Comparison of ENCODE assay signal across 35 mouse cellular contexts in genomic region chr7:25381284-25381680, GRCm38 (mm10). TPM values are rescaled to one million over a fixed set of nuclear protein-coding genes. Genes with fewer than 3 reads are reported as not detected.
DNase-seq lines count a peak whose midpoint lies in the region; ATAC-seq and TF ChIP-seq lines count a peak whose summit lies in the region.
"Had no signal": no experiment of that assay in that cellular context is flagged by ENCODE, and none has a peak within 500 bp of the region (broad histone marks: within the 10 kb centered on the region; RNA-seq: fewer than 3 reads in every experiment).

No protein-coding gene starts in this region.

- no peak overlapping the region for H3K4me3 ChIP-seq in lung, embryonic 15.5 days
- no peak overlapping the region for H3K4me3 ChIP-seq in lung, adult 2 months (replicated peaks; ENCODE audit: extremely low read depth, low read depth, low read length)
- H3K4me3 ChIP-seq in limb, embryonic 15.5 days: no peak overlapping the region
- no peak overlapping the region for H3K4me3 ChIP-seq in hindbrain, embryonic 14.5 days (replicated peaks; ENCODE audit: low read length)
- H3K4me3 ChIP-seq: embryonic facial prominence, embryonic 12.5 days; forebrain, embryonic 10.5 days; layer of hippocampus, adult 2 months; left cerebral cortex, adult 2 months; megakaryocyte, embryonic 14.5 days; stomach, embryonic 15.5 days had no signal

- DNase-seq in heart, adult 11 months: peak; percentile 91
- no peak for DNase-seq in heart, postnatal 25 days (ENCODE audit: low spot score)
- no peak for DNase-seq in lung, adult 2 months
- no peak for DNase-seq in Patski (ENCODE audit: low read depth, low spot score)
- no peak for DNase-seq in hindbrain, embryonic 14.5 days (ENCODE audit: low spot score)
- DNase-seq: adrenal gland, postnatal 25 days; B cell, adult 2 months; cerebellum, adult 8-10 months; embryo, embryonic 11 days; forebrain, postnatal 0 days; gastrocnemius, postnatal 10 days; heart, postnatal 14 days; kidney, adult 11 months; kidney, postnatal 36 days; midbrain, embryonic 14.5 days; right cerebral cortex, postnatal 25 days had no signal

- no peak for ATAC-seq in lung, embryonic 15.5 days (ENCODE audit: borderline replicate concordance, extremely low read depth, low FRiP score, low TSS enrichment)
- peak; percentile 42 for ATAC-seq in Patski
- ATAC-seq in limb, embryonic 15.5 days (ENCODE audit: insufficient number of reproducible peaks, low FRiP score, low TSS enrichment, low read depth): 0 out of 2 replicates have a peak, but pooled peaks have one; percentile 5
- no peak for ATAC-seq in activated CD4-positive, CD25-positive, alpha-beta regulatory T cell, adult 4 months
- no peak for ATAC-seq in hindbrain, embryonic 14.5 days (ENCODE audit: low FRiP score)
- ATAC-seq: forebrain, postnatal 0 days had no signal

- no peaks in the 10 kb centered on the region for H3K27me3 ChIP-seq in lung, embryonic 15.5 days
- no peaks in the 10 kb centered on the region for H3K27me3 ChIP-seq in Patski
- H3K27me3 ChIP-seq in limb, embryonic 15.5 days: no peaks in the 10 kb centered on the region
- peaks cover 5% of the 10 kb centered on the region; the same call in 1 of the 2 replicates for H3K27me3 ChIP-seq in hindbrain, embryonic 14.5 days (ENCODE audit: control insufficient read depth, insufficient read depth, low read length)
- H3K27me3 ChIP-seq: stomach, embryonic 15.5 days had no signal

- intact Hi-C loops in heart, postnatal 25 days (cut with DNase I): loop anchor here (5.0 kb wide), 1 partner anchor 139 kb away; no protein-coding TSS in a partner anchor

- H3K36me3 ChIP-seq in lung, embryonic 15.5 days: peaks cover 18% of the 10 kb centered on the region
- peaks cover 41% of the 10 kb centered on the region for H3K36me3 ChIP-seq in limb, embryonic 15.5 days
- peaks cover 60% of the 10 kb centered on the region for H3K36me3 ChIP-seq in hindbrain, embryonic 14.5 days (replicated peaks; ENCODE audit: control insufficient read depth, insufficient read depth)

- POLR2A ChIA-PET in Patski (lab: Charles Lee): no interaction called here

- CTCF ChIA-PET in Patski (lab: Charles Lee): interaction anchor here (0.7 to 2.9 kb wide), 4 partner anchors 9 to 22 kb away, joined by 3 to 15 read pairs (median 3); no protein-coding TSS in a partner anchor

- TF ChIP-seq CTCF in lung, adult 2 months (IDR thresholded peaks at IDR 0.05; ENCODE audit: insufficient read depth, low read length): no peak
- no peak for TF ChIP-seq CTCF in Patski (IDR thresholded peaks at IDR 0.05)

- no peak for TF ChIP-seq POLR2A in lung, adult 2 months (IDR thresholded peaks at IDR 0.05; ENCODE audit: borderline replicate concordance, extremely low read depth, low read depth, low read length)

- no peak overlapping the region for H3K9ac ChIP-seq in lung, embryonic 15.5 days
- H3K9ac ChIP-seq in limb, embryonic 15.5 days: no peak overlapping the region
- H3K9ac ChIP-seq in hindbrain, embryonic 14.5 days: no peak overlapping the region
- H3K9ac ChIP-seq: embryonic facial prominence, embryonic 12.5 days; forebrain, postnatal 0 days; liver, embryonic 14.5 days; stomach, embryonic 15.5 days had no signal

- peaks cover 41% of the 10 kb centered on the region for H3K4me1 ChIP-seq in lung, embryonic 15.5 days
- H3K4me1 ChIP-seq in lung, adult 2 months (ENCODE audit: control insufficient read depth, insufficient read depth, low read length): peaks cover 12% of the 10 kb centered on the region
- peaks cover 33% of the 10 kb centered on the region for H3K4me1 ChIP-seq in limb, embryonic 15.5 days
- H3K4me1 ChIP-seq in hindbrain, embryonic 14.5 days (replicated peaks; ENCODE audit: control insufficient read depth, insufficient read depth, low read length): peaks cover 16% of the 10 kb centered on the region; the same call in 1 of the 2 replicates

- peak overlapping the region; percentile 9; the same call in 1 of the 2 replicates for H3K27ac ChIP-seq in lung, embryonic 15.5 days
- H3K27ac ChIP-seq in limb, embryonic 15.5 days: no peak overlapping the region
- no peak overlapping the region for H3K27ac ChIP-seq in hindbrain, embryonic 14.5 days
- H3K27ac ChIP-seq: embryonic facial prominence, embryonic 12.5 days; forebrain, embryonic 10.5 days; layer of hippocampus, adult 2 months; left cerebral cortex, adult 2 months; liver, embryonic 14.5 days; stomach, embryonic 15.5 days had no signal

- in situ Hi-C loops in Patski (cut with MboI; ENCODE audit: low pct_unique_long_range_greater_than_20kb): no loop called here

- WGBS in lung, embryonic 15.5 days: 25% methylated on average over 3 of the region's 3 CpGs
- WGBS in lung, adult 2 months: 67% methylated on average over 3 of the region's 3 CpGs
- WGBS in limb, embryonic 15.5 days: 36% methylated on average over 3 of the region's 3 CpGs
- WGBS in hindbrain, embryonic 14.5 days: 33% methylated on average over 3 of the region's 3 CpGs

- no peak overlapping the region for H3K4me2 ChIP-seq in lung, embryonic 15.5 days
- no peak overlapping the region for H3K4me2 ChIP-seq in limb, embryonic 15.5 days
- no peak overlapping the region for H3K4me2 ChIP-seq in hindbrain, embryonic 14.5 days (replicated peaks)
- H3K4me2 ChIP-seq: embryonic facial prominence, embryonic 12.5 days; stomach, embryonic 15.5 days had no signal

- H3K9me3 ChIP-seq in lung, embryonic 15.5 days: no peaks in the 10 kb centered on the region
- H3K9me3 ChIP-seq in limb, embryonic 15.5 days: no peaks in the 10 kb centered on the region
- no peaks in the 10 kb centered on the region for H3K9me3 ChIP-seq in hindbrain, embryonic 14.5 days (ENCODE audit: control insufficient read depth, low read length)
- H3K9me3 ChIP-seq: embryonic facial prominence, embryonic 12.5 days; forebrain, embryonic 10.5 days; megakaryocyte, embryonic 14.5 days; stomach, embryonic 15.5 days had no signal

RNA-seq across cellular contexts. Expression of gene Cnfn, which starts 11.8 kb away (rescaled TPM):
- not detected for total RNA-seq in heart, postnatal 25 days (2021)
- 0.52 and 0.57 TPM in 2 replicates for polyA plus RNA-seq in lung, embryonic 15.5 days (2015; fragmentation: Nextera tagmentation; extraction: Ambion mirVana)
- polyA plus RNA-seq in lung, adult 2 months (2012; rRNA removed): 0.53 and 1,347 TPM in 2 replicates
- not detected for polyA plus RNA-seq in Patski (2021)
- polyA plus RNA-seq in limb, embryonic 15.5 days (2015; fragmentation: Nextera tagmentation; extraction: Ambion mirVana): 649 and 693 TPM in 2 replicates
- polyA plus RNA-seq in activated CD4-positive, CD25-positive, alpha-beta regulatory T cell, adult 4 months (2017; shearing (Covaris generic)): not detected
- not detected in 2 replicates for polyA plus RNA-seq in hindbrain, embryonic 14.5 days (2014; fragmentation: Nextera tagmentation; extraction: Ambion mirVana)
- total RNA-seq: adrenal gland, postnatal 25 days; forebrain, postnatal 0 days; gastrocnemius, postnatal 10 days; heart, postnatal 14 days; layer of hippocampus, adult 2 months; layer of hippocampus, postnatal 14 days; left cerebral cortex, adult 2 months; left cerebral cortex, postnatal 25 days; neutrophil, adult 5-6 weeks had no signal
- polyA plus RNA-seq: forebrain, embryonic 10.5 days; forebrain, postnatal 0 days; gonadal fat pad, adult 2 months; heart, embryonic 14.5 days; hindbrain, embryonic 11.5 days; kidney, embryonic 14.5 days; liver, embryonic 14.5 days; midbrain, embryonic 14.5 days; neural tube, embryonic 11.5 days; urinary bladder, adult 2 months had no signal

RNA-seq across cellular contexts. Expression of gene Lipe, which starts 17.2 kb away (rescaled TPM):
- 10 to 100 TPM; 40.5 to 41.5 TPM for total RNA-seq in heart, postnatal 25 days (2021)
- 9.3 and 9.4 TPM in 2 replicates for polyA plus RNA-seq in lung, embryonic 15.5 days (2015; fragmentation: Nextera tagmentation; extraction: Ambion mirVana)
- polyA plus RNA-seq in lung, adult 2 months (2012; rRNA removed): 90.2 and 103 TPM in 2 replicates
- 13.2 TPM for polyA plus RNA-seq in Patski (2021)
- polyA plus RNA-seq in limb, embryonic 15.5 days (2015; fragmentation: Nextera tagmentation; extraction: Ambion mirVana): 9.2 and 11.8 TPM in 2 replicates
- 10 to 100 TPM in 1 of 2 experiments, 1 to 10 TPM in 1; 8.5 to 10.7 TPM for polyA plus RNA-seq in activated CD4-positive, CD25-positive, alpha-beta regulatory T cell, adult 4 months (2017; shearing (Covaris generic))
- polyA plus RNA-seq in hindbrain, embryonic 14.5 days (2014; fragmentation: Nextera tagmentation; extraction: Ambion mirVana): 4.6 and 5.7 TPM in 2 replicates

RNA-seq across cellular contexts. Expression of gene Cxcl17, which starts 31.4 kb away (rescaled TPM):
- not detected for total RNA-seq in heart, postnatal 25 days (2021)
- polyA plus RNA-seq in lung, embryonic 15.5 days (2015; fragmentation: Nextera tagmentation; extraction: Ambion mirVana): 0.21 and 0.34 TPM in 2 replicates
- polyA plus RNA-seq in lung, adult 2 months (2012; rRNA removed): 41.1 and 48.0 TPM in 2 replicates
- 0.10 TPM for polyA plus RNA-seq in Patski (2021)
- 0.20 and 0.32 TPM in 2 replicates for polyA plus RNA-seq in limb, embryonic 15.5 days (2015; fragmentation: Nextera tagmentation; extraction: Ambion mirVana)
- polyA plus RNA-seq in activated CD4-positive, CD25-positive, alpha-beta regulatory T cell, adult 4 months (2017; shearing (Covaris generic)): not detected
- polyA plus RNA-seq in hindbrain, embryonic 14.5 days (2014; fragmentation: Nextera tagmentation; extraction: Ambion mirVana): 0.67 and 0.80 TPM in 2 replicates
- total RNA-seq: adrenal gland, postnatal 25 days; forebrain, postnatal 0 days; gastrocnemius, postnatal 10 days; heart, postnatal 14 days; layer of hippocampus, adult 2 months; layer of hippocampus, postnatal 14 days; left cerebral cortex, adult 2 months; left cerebral cortex, postnatal 25 days; neutrophil, adult 5-6 weeks had no signal
- polyA plus RNA-seq: gonadal fat pad, adult 2 months; hindbrain, embryonic 11.5 days; liver, embryonic 14.5 days; neural tube, embryonic 11.5 days had no signal

Comparison
In these comparisons a context has a peak if more than half of its experiments do, and no peak if none do; other contexts are left out.
1. RNA of gene Cxcl17, which starts 31.4 kb away (polyA plus RNA-seq): 41.1 to 48.0 TPM in lung, adult 2 months; 0.67 to 0.80 TPM in hindbrain, embryonic 14.5 days, 0.21 to 0.34 TPM in lung, embryonic 15.5 days, not detected in activated CD4-positive, CD25-positive, alpha-beta regulatory T cell, adult 4 months, 0.20 to 0.32 TPM in limb, embryonic 15.5 days and 0.10 TPM in Patski (single experiment); every median in the first group is over 10 times any median in the second.
2. ATAC-seq: peak in Patski (single experiment) and limb, embryonic 15.5 days (single experiment); none in lung, embryonic 15.5 days (single experiment), activated CD4-positive, CD25-positive, alpha-beta regulatory T cell, adult 4 months (single experiment) and hindbrain, embryonic 14.5 days (single experiment).